In genomic region chr1:46892752-46893151, GRCm38 (mm10) we compare ENCODE assay signal across 8 mouse cellular contexts. TPM values are rescaled to one million over a fixed set of nuclear protein-coding genes. Genes with fewer than 3 reads are reported as not detected.
DNase-seq lines count a peak whose midpoint lies in the region; ATAC-seq lines count a peak whose summit lies in the region.

Gene Slc39a10 (minus strand): TSS chr1:46892852.

- no peak for DNase-seq in heart, adult 18-20 months
- DNase-seq in adrenal gland, adult 2 months: no peak
- no peak for DNase-seq in heart, postnatal 10 days
- DNase-seq in ovary, postnatal 10 days (ENCODE audit: low spot score): no peak
- DNase-seq in thymus, postnatal 36 days: no peak
- no peak for DNase-seq in gastrocnemius, postnatal 36 days

- no peak within 1 kb of the TSS for H3K27ac ChIP-seq in heart, embryonic 14.5 days (replicated peaks in 1 of 2; ENCODE audit: control insufficient read depth in 1 of 2, insufficient read depth in 1 of 2, low read depth in 2 of 2, low read length in 2 of 2)
- no peak within 1 kb of the TSS for H3K27ac ChIP-seq in limb, embryonic 13.5 days

- 66% methylated on average over 3 of the region's 3 CpGs for WGBS in heart, embryonic 14.5 days
- 54% methylated on average over 3 of the region's 3 CpGs for WGBS in limb, embryonic 13.5 days

- no peak for ATAC-seq in heart, embryonic 14.5 days (ENCODE audit: insufficient number of reproducible peaks, insufficient read depth, low FRiP score, low read depth)
- no peak for ATAC-seq in limb, embryonic 13.5 days (ENCODE audit: low FRiP score, low read depth)

- peaks cover 6 to 8% of the 10 kb centered on the region in 2 experiments; a peak in 3 of 4 replicates for H3K4me1 ChIP-seq in heart, embryonic 14.5 days (ENCODE audit: control insufficient read depth in 2 of 2, insufficient read depth in 2 of 2, low read length in 2 of 2)
- peaks cover 18% of the 10 kb centered on the region for H3K4me1 ChIP-seq in limb, embryonic 13.5 days

- no peaks in the 10 kb centered on the region for H3K9me3 ChIP-seq in heart, embryonic 14.5 days (ENCODE audit: control insufficient read depth, low read length)
- no peaks in the 10 kb centered on the region for H3K9me3 ChIP-seq in limb, embryonic 13.5 days

- intact Hi-C loops in heart, postnatal 10 days (cut with DNase I): no loop called here
- intact Hi-C loops in gastrocnemius, postnatal 36 days (cut with DNase I): no loop called here

- no peaks in the 10 kb centered on the region for H3K27me3 ChIP-seq in heart, embryonic 14.5 days (ENCODE audit: control insufficient read depth, insufficient read depth, low read length)
- no peaks in the 10 kb centered on the region for H3K27me3 ChIP-seq in limb, embryonic 13.5 days

- H3K4me3 ChIP-seq in heart, embryonic 14.5 days (ENCODE audit: control insufficient read depth in 1 of 2, insufficient read depth in 1 of 2, low read depth in 1 of 2, low read length in 2 of 2): no peak within 1 kb of the TSS
- H3K4me3 ChIP-seq in limb, embryonic 13.5 days: no peak within 1 kb of the TSS

- H3K4me2 ChIP-seq in heart, embryonic 14.5 days (ENCODE audit: low read length): no peak within 1 kb of the TSS
- no peak within 1 kb of the TSS for H3K4me2 ChIP-seq in limb, embryonic 13.5 days (replicated peaks)

- no peak within 1 kb of the TSS for H3K9ac ChIP-seq in heart, embryonic 14.5 days (ENCODE audit: low read length)
- no peak within 1 kb of the TSS for H3K9ac ChIP-seq in limb, embryonic 13.5 days

- no peaks in the 10 kb centered on the region for H3K36me3 ChIP-seq in heart, embryonic 14.5 days (ENCODE audit: control insufficient read depth, insufficient read depth, low read length)
- no peaks in the 10 kb centered on the region for H3K36me3 ChIP-seq in limb, embryonic 13.5 days

RNA-seq across cellular contexts. Expression of gene Slc39a10, which starts in this region (rescaled TPM):
- polyA plus RNA-seq in heart, embryonic 14.5 days (2014; fragmentation: Nextera tagmentation; extraction: Ambion mirVana): 27.0 and 27.8 TPM in 2 replicates
- total RNA-seq in heart, adult 18-20 months (2021): 1 to 10 TPM; 8.3 to 9.3 TPM
- 10 to 100 TPM; 25.5 to 26.6 TPM for total RNA-seq in adrenal gland, adult 2 months (2021)
- 3.3 and 4.1 TPM in 2 replicates for polyA plus RNA-seq in adrenal gland, adult 2 months (2012; rRNA removed)
- total RNA-seq in heart, postnatal 10 days (2021): 10 to 100 TPM; 19.0 to 22.2 TPM
- polyA plus RNA-seq in limb, embryonic 13.5 days (2015; fragmentation: Nextera tagmentation; extraction: Ambion mirVana): 44.3 and 50.5 TPM in 2 replicates
- 1 to 10 TPM; 3.7 to 4.0 TPM for total RNA-seq in gastrocnemius, postnatal 36 days (2021)
